Mouse (Mus musculus) liver, adult 2 months (tissue): ENCODE measurements at regions not wholly inside any gene's neighbourhood (a gene's known extent, or its start where the extent isn't known, plus 50 kb on each side); places are given as distances from the start of the nearest gene placed in this dataset.

Experiments
- DNase-seq: peaks from one replicate; pipeline ENCODE4 v3.0.0-alpha.2; 2011; ENCODE audit warnings: low read depth, low spot score; ENCODE audit errors: extremely low read depth
- H3K27ac ChIP-seq: fragments of 200-500 bp; replicated peaks from 2 replicates; pipeline ENCODE4 v1.5.1; 2012; ENCODE audit warnings: low read depth, mild to moderate bottlenecking, control low read depth, inconsistent platforms, low read length; ENCODE audit not compliant: insufficient read depth
- H3K27me3 ChIP-seq: fragments of 200-500 bp; 2 replicates; pipeline ENCODE4 v1.6.1; 2012; ENCODE audit warnings: mild to moderate bottlenecking, moderate library complexity, low read length, inconsistent platforms; ENCODE audit not compliant: control insufficient read depth, insufficient read depth
- H3K36me3 ChIP-seq: fragments of 200-500 bp; 2 replicates; pipeline ENCODE4 v1.6.1; 2012; ENCODE audit warnings: low read length, inconsistent platforms; ENCODE audit not compliant: control insufficient read depth, insufficient read depth
- H3K4me1 ChIP-seq: fragments of 200-500 bp; 2 replicates; pipeline ENCODE4 v1.6.1; 2011; ENCODE audit warnings: low read length; ENCODE audit not compliant: control insufficient read depth, insufficient read depth
- H3K4me3 ChIP-seq: fragments of 200-500 bp; 2 replicates; pipeline ENCODE4 v1.5.1; 2011; ENCODE audit warnings: low read depth, mild to moderate bottlenecking, control low read depth, low read length, moderate library complexity; ENCODE audit not compliant: insufficient read depth
- H3K79me2 ChIP-seq: fragments of 200-500 bp; 2 replicates; pipeline ENCODE4 v1.6.1; 2012; ENCODE audit warnings: inconsistent platforms, mild to moderate bottlenecking, low read length, moderate library complexity; ENCODE audit not compliant: control insufficient read depth, insufficient read depth
- H3K9ac ChIP-seq: fragments of 200-500 bp; 2 replicates; pipeline ENCODE4 v1.6.1; 2012; ENCODE audit warnings: low read depth, mild to moderate bottlenecking, control low read depth, inconsistent platforms, low read length
- CTCF ChIP-seq: fragments of 200-500 bp; IDR thresholded peaks from 2 replicates; pipeline ENCODE4 v1.5.1; 2011; ENCODE audit warnings: low read depth, low read length, control low read depth
- POLR2A ChIP-seq: fragments of 200-500 bp; IDR thresholded peaks from 2 replicates; pipeline ENCODE4 v1.6.1; 2011; ENCODE audit warnings: low read length, control low read depth; ENCODE audit not compliant: insufficient read depth; ENCODE audit errors: extremely low read depth
- WGBS: fragments of 180-500 bp; shearing (Covaris S2); methylation state at CpG from one replicate; pipeline ENCODE4 v1.1.7; 2018; 5-methylcytosine and 5-hydroxymethylcytosine counted together

GRCm38 (mm10) chr3:99793622-99794021 is 91.6 kb upstream of the Spag17 start:
- H3K4me1 ChIP-seq, result no peaks in the 10 kb centered on the region
- H3K27me3 ChIP-seq, result no peaks in the 10 kb centered on the region
- DNase-seq, result no peak
- WGBS, result 67% methylated on average over 3 of the region's 3 CpGs
- H3K79me2 ChIP-seq, result no peaks in the 10 kb centered on the region
- H3K4me3 ChIP-seq, result no peak overlapping the region
- H3K36me3 ChIP-seq, result no peaks in the 10 kb centered on the region
- H3K27ac ChIP-seq, result no peak overlapping the region
- TF ChIP-seq CTCF (no peak), POLR2A (no peak)
- H3K9ac ChIP-seq, result no peak overlapping the region

GRCm38 (mm10) chr3:99795835-99796234 is 89.4 kb upstream of the Spag17 start:
- TF ChIP-seq CTCF (no peak), POLR2A (no peak)

GRCm38 (mm10) chr3:99797791-99798190 is 87.4 kb upstream of the Spag17 start:
- 32% methylated on average over 2 of the region's 2 CpGs for WGBS
- Histone ChIP-seq H3K79me2 (no peaks in the 10 kb centered on the region), H3K4me3 (no peak overlapping the region), H3K36me3 (no peaks in the 10 kb centered on the region), H3K4me1 (no peaks in the 10 kb centered on the region), H3K27me3 (no peaks in the 10 kb centered on the region), H3K9ac (no peak overlapping the region), H3K27ac (no peak overlapping the region)
- DNase-seq, result no peak
- TF ChIP-seq CTCF (no peak), POLR2A (no peak)

More at GRCm38 (mm10) chr3:99795835-99796234, 89.4 kb upstream of the Spag17 start:
- Histone ChIP-seq H3K4me3 (no peak overlapping the region), H3K36me3 (no peaks in the 10 kb centered on the region), H3K4me1 (no peaks in the 10 kb centered on the region), H3K9ac (no peak overlapping the region), H3K27me3 (no peaks in the 10 kb centered on the region), H3K27ac (no peak overlapping the region), H3K79me2 (no peaks in the 10 kb centered on the region)
- DNase-seq, result no peak
- 77% methylated on average over 2 of the region's 2 CpGs for WGBS

- Histone ChIP-seq H3K79me2 (no peaks in the 10 kb centered on the region), H3K27ac (no peak overlapping the region), H3K4me3 (no peak overlapping the region), H3K27me3 (no peaks in the 10 kb centered on the region), H3K9ac (no peak overlapping the region), H3K36me3 (no peaks in the 10 kb centered on the region), H3K4me1 (no peaks in the 10 kb centered on the region)
- WGBS, result 84% methylated on average over 4 of the region's 4 CpGs
- TF ChIP-seq CTCF, result no peak
- no peak for TF ChIP-seq POLR2A
- no peak for DNase-seq
These were observed 74.7 kb upstream of the Spag17 start for GRCm38 (mm10) chr3:99810532-99810931.

- Histone ChIP-seq H3K36me3 (no peaks in the 10 kb centered on the region), H3K79me2 (no peaks in the 10 kb centered on the region), H3K27me3 (no peaks in the 10 kb centered on the region), H3K27ac (no peak overlapping the region), H3K4me1 (no peaks in the 10 kb centered on the region), H3K4me3 (no peak overlapping the region), H3K9ac (no peak overlapping the region)
- no peak for TF ChIP-seq POLR2A
- TF ChIP-seq CTCF, result no peak
- 84% methylated on average over 3 of the region's 3 CpGs for WGBS
- DNase-seq, result no peak
These were observed 73.9 kb upstream of the Spag17 start for GRCm38 (mm10) chr3:99811276-99811675.

- TF ChIP-seq CTCF, result no peak
- TF ChIP-seq POLR2A, result no peak
- no peak for DNase-seq
- H3K27ac ChIP-seq, result no peak overlapping the region
- no peaks in the 10 kb centered on the region for H3K36me3 ChIP-seq
- H3K9ac ChIP-seq, result no peak overlapping the region
- no peak overlapping the region for H3K4me3 ChIP-seq
- no peaks in the 10 kb centered on the region for H3K79me2 ChIP-seq
- 60% methylated on average over 4 of the region's 4 CpGs for WGBS
- no peaks in the 10 kb centered on the region for H3K4me1 ChIP-seq
- H3K27me3 ChIP-seq, result no peaks in the 10 kb centered on the region
These were observed 72.4 kb upstream of the Spag17 start for GRCm38 (mm10) chr3:99812836-99813235.
